Comparison of ENCODE assay signal across 8 mouse cellular contexts in genomic region chr5:31219911-31220447, GRCm38 (mm10). TPM values are rescaled to one million over a fixed set of nuclear protein-coding genes. Genes with fewer than 3 reads are reported as not detected.
DNase-seq lines count a peak whose midpoint lies in the region; ATAC-seq and TF ChIP-seq lines count a peak whose summit lies in the region.

No protein-coding gene starts in this region.

- no peaks in the 10 kb centered on the region; the same call in 1 of the 2 replicates for H3K4me1 ChIP-seq in forebrain, embryonic 11.5 days (replicated peaks; ENCODE audit: control insufficient read depth, insufficient read depth, low read length)
- H3K4me1 ChIP-seq in intestine, embryonic 15.5 days (replicated peaks): peaks cover 4% of the 10 kb centered on the region; the same call in 1 of the 2 replicates
- H3K4me1 ChIP-seq in lung, postnatal 0 days (ENCODE audit: insufficient read depth, low read depth, low read length): no peaks in the 10 kb centered on the region; the same call in 1 of the 2 replicates

- peak overlapping the region; percentile 92 for H3K9ac ChIP-seq in forebrain, embryonic 11.5 days (ENCODE audit: low read length)
- H3K9ac ChIP-seq in intestine, embryonic 15.5 days: peak overlapping the region; percentile 86
- H3K9ac ChIP-seq in lung, postnatal 0 days (replicated peaks; ENCODE audit: low read depth): peak overlapping the region; percentile 61

- H3K27ac ChIP-seq in layer of hippocampus, adult 2 months: peak overlapping the region; percentile 90
- H3K27ac ChIP-seq in forebrain, embryonic 11.5 days (ENCODE audit: low read depth, low read length): peak overlapping the region; percentile 85
- H3K27ac ChIP-seq in intestine, embryonic 15.5 days: peak overlapping the region; percentile 91
- H3K27ac ChIP-seq in lung, postnatal 0 days (ENCODE audit: low read length): peak overlapping the region; percentile 86

- TF ChIP-seq EP300 in lung, postnatal 0 days (IDR thresholded peaks at IDR 0.05): no peak

- H3K4me3 ChIP-seq in layer of hippocampus, adult 2 months: peak overlapping the region; percentile 98
- H3K4me3 ChIP-seq in forebrain, embryonic 11.5 days (ENCODE audit: low read depth, low read length): peak overlapping the region; percentile 95
- peak overlapping the region; percentile 94 for H3K4me3 ChIP-seq in intestine, embryonic 15.5 days (replicated peaks)
- H3K4me3 ChIP-seq in lung, postnatal 0 days (ENCODE audit: low read depth, low read length): peak overlapping the region; percentile 76

- WGBS in forebrain, embryonic 11.5 days: under 1% methylated on average over 30 of the region's 40 CpGs
- under 1% methylated on average over 40 of the region's 40 CpGs for WGBS in intestine, embryonic 15.5 days
- WGBS in lung, postnatal 0 days: 0% methylated on average over 39 of the region's 40 CpGs

- no peaks in the 10 kb centered on the region for H3K36me3 ChIP-seq in forebrain, embryonic 11.5 days (ENCODE audit: control insufficient read depth, insufficient read depth, low read length)
- H3K36me3 ChIP-seq in intestine, embryonic 15.5 days: no peaks in the 10 kb centered on the region
- H3K36me3 ChIP-seq in lung, postnatal 0 days (ENCODE audit: insufficient read depth, low read length): no peaks in the 10 kb centered on the region

- no peaks in the 10 kb centered on the region for H3K27me3 ChIP-seq in forebrain, embryonic 11.5 days (ENCODE audit: control insufficient read depth, insufficient read depth, low read length)
- H3K27me3 ChIP-seq in intestine, embryonic 15.5 days (replicated peaks): no peaks in the 10 kb centered on the region
- no peaks in the 10 kb centered on the region for H3K27me3 ChIP-seq in lung, postnatal 0 days (replicated peaks; ENCODE audit: insufficient read depth, low read length)

- DNase-seq in layer of hippocampus, adult 2 months (ENCODE audit: low spot score in 2 of 2): no peak
- DNase-seq in layer of hippocampus, adult 9-10 months (ENCODE audit: low spot score): no peak
- no peak for DNase-seq in forebrain, embryonic 11.5 days (ENCODE audit: low spot score)
- DNase-seq in lung, postnatal 0 days (ENCODE audit: low spot score): peak; percentile 63
- peak; percentile 56 to 57 for DNase-seq in right cerebral cortex, adult 2 months (ENCODE audit: low spot score in 2 of 2)
- no peak for DNase-seq in thymus, postnatal 36 days

- TF ChIP-seq CTCF in layer of hippocampus, adult 2 months (conservative IDR thresholded peaks at IDR 0.05): peak; percentile 50
- peak; percentile 33 for TF ChIP-seq CTCF in lung, postnatal 0 days (IDR thresholded peaks at IDR 0.05)

- ATAC-seq in activated CD4-positive, CD25-positive, alpha-beta regulatory T cell, adult 4 months: peak; percentile 12
- peak; percentile 82 for ATAC-seq in forebrain, embryonic 11.5 days (replicated peaks; ENCODE audit: low FRiP score)
- no peak; the same call in 1 of the 2 replicates for ATAC-seq in intestine, embryonic 15.5 days
- peak; percentile 45 for ATAC-seq in lung, postnatal 0 days

- no peaks in the 10 kb centered on the region for H3K9me3 ChIP-seq in forebrain, embryonic 11.5 days (ENCODE audit: control insufficient read depth, low read length)
- no peaks in the 10 kb centered on the region for H3K9me3 ChIP-seq in intestine, embryonic 15.5 days
- H3K9me3 ChIP-seq in lung, postnatal 0 days (ENCODE audit: low read length): no peaks in the 10 kb centered on the region

- peak overlapping the region; percentile 81 for H3K4me2 ChIP-seq in forebrain, embryonic 11.5 days (ENCODE audit: low read depth, low read length, severe bottlenecking)
- H3K4me2 ChIP-seq in intestine, embryonic 15.5 days (replicated peaks): peak overlapping the region; percentile 75
- H3K4me2 ChIP-seq in lung, postnatal 0 days (replicated peaks; ENCODE audit: low read depth, low read length): peak overlapping the region; percentile 96

RNA-seq across cellular contexts. Expression of gene Ppm1g, which starts 0.5 kb away (rescaled TPM):
- 10 to 100 TPM; 71.3 to 74.8 TPM for total RNA-seq in layer of hippocampus, adult 2 months (2021)
- polyA plus RNA-seq in activated CD4-positive, CD25-positive, alpha-beta regulatory T cell, adult 4 months (2017; shearing (Covaris generic)): 10 to 100 TPM; 57.8 to 69.6 TPM
- polyA plus RNA-seq in forebrain, embryonic 11.5 days (2014; fragmentation: Nextera tagmentation; extraction: Ambion mirVana): 177 and 193 TPM in 2 replicates
- polyA plus RNA-seq in intestine, embryonic 15.5 days (2015; fragmentation: Nextera tagmentation; extraction: Ambion mirVana): 124 and 132 TPM in 2 replicates
- polyA plus RNA-seq in lung, postnatal 0 days (2015; fragmentation: Nextera tagmentation; extraction: Ambion mirVana): 77.6 TPM in 2 replicates

RNA-seq across cellular contexts. Expression of gene Zfp513, which starts 17.9 kb away (rescaled TPM):
- total RNA-seq in layer of hippocampus, adult 2 months (2021): 10 to 100 TPM; 29.3 to 29.5 TPM
- polyA plus RNA-seq in activated CD4-positive, CD25-positive, alpha-beta regulatory T cell, adult 4 months (2017; shearing (Covaris generic)): 1 to 10 TPM; 2.4 to 4.4 TPM
- polyA plus RNA-seq in forebrain, embryonic 11.5 days (2014; fragmentation: Nextera tagmentation; extraction: Ambion mirVana): 10.0 TPM in 2 replicates
- polyA plus RNA-seq in intestine, embryonic 15.5 days (2015; fragmentation: Nextera tagmentation; extraction: Ambion mirVana): 8.1 and 8.8 TPM in 2 replicates
- 6.6 and 7.4 TPM in 2 replicates for polyA plus RNA-seq in lung, postnatal 0 days (2015; fragmentation: Nextera tagmentation; extraction: Ambion mirVana)

RNA-seq across cellular contexts. Expression of gene Nrbp1, which starts 20.7 kb away (rescaled TPM):
- total RNA-seq in layer of hippocampus, adult 2 months (2021): 10 to 100 TPM; 81.2 to 89.4 TPM
- polyA plus RNA-seq in activated CD4-positive, CD25-positive, alpha-beta regulatory T cell, adult 4 months (2017; shearing (Covaris generic)): 10 to 100 TPM; 90.1 to 91.2 TPM
- 145 and 155 TPM in 2 replicates for polyA plus RNA-seq in forebrain, embryonic 11.5 days (2014; fragmentation: Nextera tagmentation; extraction: Ambion mirVana)
- polyA plus RNA-seq in intestine, embryonic 15.5 days (2015; fragmentation: Nextera tagmentation; extraction: Ambion mirVana): 133 and 136 TPM in 2 replicates
- polyA plus RNA-seq in lung, postnatal 0 days (2015; fragmentation: Nextera tagmentation; extraction: Ambion mirVana): 125 and 131 TPM in 2 replicates

RNA-seq across cellular contexts. Expression of gene Gm9970, which starts 21.1 kb away (rescaled TPM):
- total RNA-seq in layer of hippocampus, adult 2 months (2021): under 1 TPM in 1 of 2 experiments, not detected in 1; 0.74 TPM
- polyA plus RNA-seq in activated CD4-positive, CD25-positive, alpha-beta regulatory T cell, adult 4 months (2017; shearing (Covaris generic)): not detected
- 0.92 TPM in 1 of 2 replicates, not detected in the other for polyA plus RNA-seq in forebrain, embryonic 11.5 days (2014; fragmentation: Nextera tagmentation; extraction: Ambion mirVana)
- polyA plus RNA-seq in intestine, embryonic 15.5 days (2015; fragmentation: Nextera tagmentation; extraction: Ambion mirVana): 0.33 TPM in 1 of 2 replicates, not detected in the other
- polyA plus RNA-seq in lung, postnatal 0 days (2015; fragmentation: Nextera tagmentation; extraction: Ambion mirVana): 0.45 and 0.62 TPM in 2 replicates

RNA-seq across cellular contexts. Expression of gene Eif2b4, which starts 26.7 kb away (rescaled TPM):
- 10 to 100 TPM; 39.6 to 54.0 TPM for total RNA-seq in layer of hippocampus, adult 2 months (2021)
- 10 to 100 TPM; 37.6 to 41.9 TPM for polyA plus RNA-seq in activated CD4-positive, CD25-positive, alpha-beta regulatory T cell, adult 4 months (2017; shearing (Covaris generic))
- 68.8 and 83.8 TPM in 2 replicates for polyA plus RNA-seq in forebrain, embryonic 11.5 days (2014; fragmentation: Nextera tagmentation; extraction: Ambion mirVana)
- 58.0 and 67.3 TPM in 2 replicates for polyA plus RNA-seq in intestine, embryonic 15.5 days (2015; fragmentation: Nextera tagmentation; extraction: Ambion mirVana)
- 44.4 and 45.0 TPM in 2 replicates for polyA plus RNA-seq in lung, postnatal 0 days (2015; fragmentation: Nextera tagmentation; extraction: Ambion mirVana)

Comparison
In these comparisons a context has a peak if more than half of its experiments do, and no peak if none do; other contexts are left out.
1. DNase-seq: peak in lung, postnatal 0 days (single experiment) and right cerebral cortex, adult 2 months (2 of 2); none in layer of hippocampus, adult 2 months (0 of 2), layer of hippocampus, adult 9-10 months (single experiment), forebrain, embryonic 11.5 days (single experiment) and thymus, postnatal 36 days (0 of 2).
2. Peak in every context shown above with its lines, with median percentiles within 50 percentile points of each other: H3K27ac ChIP-seq, H3K4me3 ChIP-seq, H3K4me2 ChIP-seq and H3K9ac ChIP-seq.